Mouse (Mus musculus): ENCODE data around the gene Wbp1.

DNA sequence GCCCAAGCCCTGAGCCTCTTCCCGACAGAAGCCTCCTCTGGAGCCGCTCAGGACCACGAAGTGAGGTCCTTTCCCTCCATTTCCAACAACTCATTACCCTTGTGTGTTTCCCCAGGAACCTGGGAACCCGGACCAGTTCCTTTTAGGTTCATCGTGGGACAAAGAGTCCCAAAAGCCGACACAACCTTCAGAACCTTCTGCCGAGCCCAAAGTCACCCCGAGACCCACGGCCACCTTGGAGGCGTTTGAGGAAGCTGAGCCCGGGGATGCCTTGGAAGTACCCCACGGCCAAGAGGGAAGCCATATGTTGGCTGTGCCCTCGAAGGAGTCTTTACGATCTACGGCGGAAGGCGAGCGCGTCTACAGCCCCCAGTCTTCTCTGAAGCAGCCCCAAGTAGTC is 40.1 kb upstream of the Wbp1 start:
- TF ChIP-seq EP300 (IDR thresholded peaks at IDR 0.05; ENCODE audit: low read length), result no peak
- no peak for TF ChIP-seq POLR2A (IDR thresholded peaks at IDR 0.05; ENCODE audit: low read depth, low read length)
- TF ChIP-seq USF2 (conservative IDR thresholded peaks at IDR 0.05; ENCODE audit: low read depth, low read length), result no peak
- no peak for TF ChIP-seq TCF12 (IDR thresholded peaks at IDR 0.05; ENCODE audit: low read depth, low read length)
- TF ChIP-seq MEF2A (IDR thresholded peaks at IDR 0.05; ENCODE audit: borderline replicate concordance, low read depth, low read length), result no peak
- no peak for TF ChIP-seq HCFC1 (IDR thresholded peaks at IDR 0.05; ENCODE audit: low read depth, low read length)
- TF ChIP-seq CHD2 (IDR thresholded peaks at IDR 0.05; ENCODE audit: low read length), result no peak
- no peak for TF ChIP-seq MAZ (IDR thresholded peaks at IDR 0.05; ENCODE audit: low read depth, low read length)
- TF ChIP-seq CTCF (conservative IDR thresholded peaks at IDR 0.05 in 1 of 2, IDR thresholded peaks at IDR 0.05 in 1 of 2; ENCODE audit: low read depth in 2 of 2, low read length in 2 of 2), result no peak
- no peak for TF ChIP-seq E2F4 (IDR thresholded peaks at IDR 0.05; ENCODE audit: insufficient replicate concordance, low read depth, low read length)
- no peak for TF ChIP-seq BHLHE40 (IDR thresholded peaks at IDR 0.05; ENCODE audit: low read depth, low read length)
- no peak for TF ChIP-seq MAFK (IDR thresholded peaks at IDR 0.05; ENCODE audit: insufficient replicate concordance, low read length)
- no peak for TF ChIP-seq ETS1 (conservative IDR thresholded peaks at IDR 0.05; ENCODE audit: low read depth, low read length)
